Mouse (Mus musculus) heart, postnatal 0 days (tissue): ENCODE results near the gene Atp7a.

ENCODE experiments used
- CTCF ChIP-seq: IDR thresholded peaks from 2 replicates; pipeline ENCODE4 v1.5.1; 2016; ENCODE audit warnings: antibody characterized with exemption, control low read depth, low read depth
- EP300 ChIP-seq: IDR thresholded peaks from 2 replicates; pipeline ENCODE4 v1.6.1; 2016; ENCODE audit warnings: antibody characterized with exemption, low read depth

DNA sequence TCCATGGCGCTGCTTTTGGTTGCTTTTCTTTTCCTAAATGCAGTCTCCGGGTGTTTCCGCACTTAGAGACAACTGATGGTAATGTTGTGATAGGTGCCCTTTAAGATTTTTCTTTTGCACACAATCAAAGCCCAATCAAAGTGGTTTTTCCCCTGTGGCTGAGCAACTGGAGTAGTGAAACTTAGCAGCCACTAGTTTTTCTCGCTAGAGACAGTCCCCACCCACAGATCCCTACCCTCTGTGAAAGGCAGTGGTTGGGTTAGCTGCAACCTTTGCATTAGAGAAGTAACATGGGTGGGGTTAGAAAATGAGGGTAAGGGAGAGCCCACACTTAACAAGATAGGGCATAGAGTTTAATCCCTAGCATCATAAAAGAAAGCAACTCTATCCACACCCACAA is 108.4 kb downstream of the Atp7a start:
- TF ChIP-seq CTCF (no peak), EP300 (no peak)
